Mouse (Mus musculus): Measurements from ENCODE around the gene Cx3cl1.

Cx3cl1 gene

DNA sequence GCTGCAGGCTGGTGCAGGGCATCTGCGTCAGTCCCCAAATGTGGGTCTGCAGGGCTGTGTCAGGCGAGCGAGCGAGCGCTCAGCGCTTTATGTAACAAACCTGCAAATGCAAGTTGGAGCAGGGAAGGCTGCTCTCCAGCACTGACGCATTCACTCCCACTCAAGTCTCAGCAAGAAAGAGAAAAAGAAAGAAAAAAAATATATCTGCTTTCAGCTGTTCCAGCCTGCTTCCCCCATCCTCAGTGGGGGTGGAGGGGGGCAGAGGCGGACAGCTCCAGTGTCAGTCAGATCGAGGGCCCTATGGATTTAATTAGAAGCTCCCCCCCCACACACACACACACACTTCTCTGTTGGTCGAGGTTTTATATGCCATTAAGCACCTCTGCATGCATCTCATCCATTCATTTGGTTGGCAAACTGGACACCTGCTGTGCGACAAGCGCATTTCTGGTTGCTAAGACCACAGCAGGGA, 1.9 kb downstream of the Cx3cl1 start:
- DNase-seq (ENCODE audit: low read depth, low spot score) = no peak

DNA sequence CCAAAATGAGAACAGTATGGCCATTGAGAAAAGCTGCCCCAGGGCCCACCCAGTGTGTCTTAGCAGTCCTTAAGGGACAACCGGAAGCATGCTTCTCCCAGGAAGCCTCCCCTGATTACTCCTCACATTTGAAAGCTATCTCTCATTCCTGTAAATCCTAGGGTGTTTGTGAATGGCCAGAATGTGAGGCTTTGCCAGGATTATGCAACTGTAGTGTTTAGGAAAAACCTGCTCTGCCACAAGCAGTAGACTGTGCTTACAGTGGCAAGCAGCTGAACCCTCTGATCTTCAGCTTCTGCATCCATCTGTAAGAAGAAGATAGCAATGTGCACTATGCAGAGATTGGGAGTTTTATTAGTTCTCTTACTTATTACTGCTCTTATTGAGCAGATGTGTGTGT, 2.8 kb downstream of the Cx3cl1 start:
- no peak for DNase-seq (ENCODE audit: low read depth, low spot score)

DNA sequence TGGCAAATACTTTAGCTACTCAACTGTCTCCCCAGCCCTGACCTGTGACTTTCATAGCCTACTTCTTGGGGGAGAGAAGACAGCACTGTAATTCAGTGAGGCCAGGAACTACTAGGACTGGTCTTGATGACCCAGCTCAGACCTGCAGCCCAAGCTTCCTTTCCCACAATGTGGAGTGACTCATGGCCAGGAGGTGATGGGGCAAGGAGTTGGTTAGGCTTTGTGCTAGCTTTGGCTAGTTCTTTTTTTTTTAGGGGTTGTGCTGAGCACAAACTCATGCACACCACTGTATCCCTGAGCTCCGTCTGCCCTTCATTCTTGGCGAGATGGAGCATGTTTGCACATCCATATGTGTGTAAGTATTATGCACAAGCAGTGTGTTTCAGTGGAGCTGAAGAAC, 4.5 kb downstream of the Cx3cl1 start:
- no peak for DNase-seq (ENCODE audit: low read depth, low spot score)

DNA sequence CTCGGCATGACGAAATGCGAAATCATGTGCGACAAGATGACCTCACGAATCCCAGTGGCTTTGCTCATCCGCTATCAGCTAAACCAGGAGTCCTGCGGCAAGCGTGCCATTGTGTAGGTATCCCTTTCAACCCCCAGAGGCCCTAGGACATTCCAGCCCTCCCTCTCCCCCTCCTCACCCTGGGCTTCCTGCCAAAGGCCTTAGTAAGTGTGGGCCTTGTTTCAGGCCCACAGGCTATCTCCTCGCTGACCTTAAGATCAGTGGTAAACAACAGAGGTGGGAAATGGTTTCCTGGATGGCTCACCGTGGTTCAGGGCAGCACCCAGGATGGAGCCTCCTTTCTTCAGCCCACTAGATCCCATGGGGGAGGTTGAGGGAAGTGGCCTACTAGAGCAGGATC, 6.2 kb downstream of the Cx3cl1 start:
- DNase-seq (ENCODE audit: low read depth, low spot score) = peak; percentile 30

DNA sequence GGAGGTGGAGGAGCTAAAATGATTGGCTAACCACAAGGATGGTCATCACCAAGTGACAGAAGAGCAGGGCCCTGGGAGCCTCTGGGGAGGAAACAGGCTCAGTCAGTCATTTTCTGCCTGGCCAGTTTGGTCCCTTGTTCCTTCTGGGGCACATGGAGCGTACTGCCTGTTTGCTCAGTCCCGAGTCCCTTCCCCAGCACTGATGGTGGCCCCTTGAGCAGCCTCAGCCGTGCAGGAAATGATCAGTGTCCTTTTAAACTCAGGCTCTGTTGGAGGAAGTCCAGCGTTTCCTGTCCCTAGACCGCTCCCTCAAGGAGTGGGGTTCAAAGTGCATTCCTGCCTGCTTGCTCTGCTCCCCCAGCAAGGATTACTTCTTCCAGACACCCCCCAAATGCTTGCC, 6.7 kb downstream of the Cx3cl1 start:
- no peak for DNase-seq (ENCODE audit: low read depth, low spot score)

DNA sequence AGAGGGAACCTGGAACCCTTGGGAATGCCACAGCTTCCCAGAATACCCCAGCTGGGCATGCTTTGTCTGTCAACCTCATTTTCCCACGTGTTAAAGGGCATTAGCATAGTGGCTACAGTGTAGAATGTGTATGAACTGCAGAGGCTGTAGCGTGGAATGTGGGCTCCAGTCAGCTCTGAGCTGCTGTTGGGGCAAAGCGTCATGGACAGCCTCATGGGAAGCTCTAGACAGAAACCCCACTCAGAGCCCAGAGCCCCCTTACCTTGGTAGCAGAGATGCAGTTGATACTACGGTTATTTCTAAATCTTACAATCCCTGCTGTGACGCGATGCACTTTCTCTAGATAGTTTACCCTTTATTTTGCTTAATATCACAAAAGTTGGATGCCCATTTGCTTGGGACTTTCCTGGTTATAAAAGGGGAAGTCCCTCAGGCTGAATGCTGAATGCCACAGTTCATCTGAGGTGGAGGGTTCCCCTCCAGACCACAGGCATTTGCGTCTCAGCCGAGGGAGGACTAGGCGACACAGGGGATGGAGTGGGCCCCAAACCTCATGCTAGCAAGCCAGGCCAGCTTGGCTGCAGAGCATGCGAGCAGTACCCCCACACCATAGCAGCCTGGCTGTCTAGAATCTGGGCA, 7.2 kb downstream of the Cx3cl1 start:
- peak; percentile 21 for DNase-seq (ENCODE audit: low read depth, low spot score)

DNA sequence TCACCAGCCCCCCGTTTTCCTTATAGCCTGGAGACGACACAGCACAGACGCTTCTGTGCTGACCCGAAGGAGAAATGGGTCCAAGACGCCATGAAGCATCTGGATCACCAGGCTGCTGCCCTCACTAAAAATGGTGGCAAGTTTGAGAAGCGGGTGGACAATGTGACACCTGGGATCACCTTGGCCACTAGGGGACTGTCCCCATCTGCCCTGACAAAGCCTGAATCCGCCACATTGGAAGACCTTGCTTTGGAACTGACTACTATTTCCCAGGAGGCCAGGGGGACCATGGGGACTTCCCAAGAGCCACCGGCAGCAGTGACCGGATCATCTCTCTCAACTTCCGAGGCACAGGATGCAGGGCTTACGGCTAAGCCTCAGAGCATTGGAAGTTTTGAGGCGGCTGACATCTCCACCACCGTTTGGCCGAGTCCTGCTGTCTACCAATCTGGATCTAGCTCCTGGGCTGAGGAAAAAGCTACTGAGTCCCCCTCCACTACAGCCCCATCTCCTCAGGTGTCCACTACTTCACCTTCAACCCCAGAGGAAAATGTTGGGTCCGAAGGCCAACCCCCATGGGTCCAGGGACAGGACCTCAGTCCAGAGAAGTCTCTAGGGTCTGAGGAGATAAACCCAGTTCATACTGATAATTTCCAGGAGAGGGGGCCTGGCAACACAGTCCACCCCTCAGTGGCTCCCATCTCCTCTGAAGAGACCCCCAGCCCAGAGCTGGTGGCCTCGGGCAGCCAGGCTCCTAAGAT, 7.9 kb downstream of the Cx3cl1 start:
- DNase-seq (ENCODE audit: low read depth, low spot score) = no peak

DNA sequence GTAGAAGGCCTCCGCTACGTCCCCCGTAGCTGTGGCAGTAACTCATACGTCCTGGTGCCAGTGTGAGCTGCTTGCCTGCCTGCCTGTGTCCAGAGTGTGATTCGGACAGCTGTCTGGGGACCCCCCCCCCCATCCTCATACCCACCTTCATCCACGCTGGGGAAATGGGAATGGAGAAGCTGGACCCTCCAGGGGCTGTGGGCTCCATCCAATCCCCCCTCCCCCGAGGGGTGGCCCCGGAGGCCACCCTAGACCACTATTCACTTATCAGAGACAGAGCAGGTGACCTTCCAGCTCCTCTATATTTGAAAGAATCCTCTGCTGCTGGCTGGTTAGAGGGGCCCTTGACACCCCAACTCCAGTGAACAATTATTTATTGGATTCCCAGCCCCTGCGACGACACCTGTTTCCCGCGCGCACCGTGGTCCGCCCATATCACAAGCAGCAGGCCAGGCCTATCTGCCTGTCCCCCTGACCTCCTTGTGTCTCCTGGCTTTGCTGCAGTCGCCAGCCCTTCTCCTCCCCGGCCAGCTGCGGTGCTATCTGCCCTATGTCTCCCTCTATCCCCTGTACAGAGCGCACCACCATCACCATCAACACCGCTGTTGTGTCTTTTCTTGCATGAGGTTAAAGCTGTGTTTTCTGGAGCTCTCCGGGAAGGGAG, 8.8 kb downstream of the Cx3cl1 start:
- DNase-seq (ENCODE audit: low read depth, low spot score) = no peak

DNA sequence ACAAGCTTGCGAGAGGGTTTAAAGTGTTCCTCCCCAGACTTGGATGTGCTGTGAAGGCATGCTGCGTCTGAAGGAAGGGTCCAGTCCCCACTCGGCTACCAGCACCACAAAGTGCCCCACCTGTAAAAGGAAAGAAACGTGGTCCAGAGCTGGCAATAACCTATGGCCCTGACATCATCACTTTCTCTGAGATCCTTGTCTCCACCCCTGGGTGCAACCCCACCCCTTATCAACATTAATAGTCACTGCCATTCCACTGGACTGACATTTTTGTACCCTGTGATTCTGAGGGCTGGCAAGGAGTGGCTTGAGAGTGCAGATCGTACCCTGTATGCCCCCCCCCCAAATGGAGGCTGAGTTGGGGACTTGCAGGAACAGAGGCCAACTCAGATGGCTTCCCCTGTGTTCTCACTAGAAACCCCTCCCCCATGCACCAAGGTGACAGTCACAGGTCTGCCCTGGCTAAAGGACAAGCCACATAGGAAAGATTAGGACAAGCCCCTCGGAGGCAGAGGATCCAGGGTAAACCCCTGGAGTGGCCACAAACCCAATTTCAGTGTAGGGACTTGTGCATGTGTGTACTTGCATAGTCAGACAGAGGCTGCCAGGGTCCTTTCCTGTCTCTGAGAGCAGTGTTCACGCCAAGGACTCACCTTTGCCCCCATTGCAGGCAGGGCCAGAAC, 9.5 kb downstream of the Cx3cl1 start:
- DNase-seq (ENCODE audit: low read depth, low spot score) = no peak

DNA sequence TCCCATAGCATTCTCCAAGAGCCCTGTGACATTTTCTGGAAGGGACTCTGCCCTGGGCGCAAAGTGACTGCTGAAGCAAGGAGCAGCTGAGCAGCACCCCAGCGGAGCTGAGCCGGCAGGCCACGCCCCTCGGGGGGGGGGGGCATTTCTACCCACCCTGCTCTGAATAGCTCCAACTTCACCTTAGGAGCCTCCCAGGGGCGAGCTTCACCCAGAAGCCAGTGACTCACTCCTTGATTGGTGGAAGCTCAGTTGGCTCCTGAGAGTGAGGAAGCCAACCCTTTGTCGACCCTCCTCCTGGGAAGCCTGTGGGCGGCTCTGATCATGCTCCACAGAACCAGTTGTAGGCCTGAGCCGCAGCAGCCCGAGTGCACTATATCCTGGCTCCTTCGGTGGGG, 10.0 kb downstream of the Cx3cl1 start:
- DNase-seq (ENCODE audit: low read depth, low spot score) = no peak

DNA sequence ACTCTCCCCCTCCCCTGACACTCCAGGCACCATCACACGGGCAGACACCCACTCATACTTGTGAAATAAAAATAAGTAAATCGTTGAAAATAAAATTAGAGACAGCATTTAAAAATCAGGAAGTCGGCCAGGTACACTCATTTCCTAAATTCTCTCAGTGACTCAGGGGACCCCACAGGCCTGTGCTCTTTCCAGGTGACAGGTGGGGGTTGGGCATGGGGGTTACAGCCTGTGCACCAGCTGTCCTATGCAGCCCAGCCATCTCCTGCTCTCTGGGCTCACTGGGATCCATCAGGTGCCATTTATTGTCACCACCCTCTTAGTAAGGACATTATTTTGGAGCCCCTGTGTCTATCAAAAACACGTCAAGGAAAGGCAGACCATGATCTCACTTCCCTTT, 12.1 kb downstream of the Cx3cl1 start:
- no peak for DNase-seq (ENCODE audit: low read depth, low spot score)

DNA sequence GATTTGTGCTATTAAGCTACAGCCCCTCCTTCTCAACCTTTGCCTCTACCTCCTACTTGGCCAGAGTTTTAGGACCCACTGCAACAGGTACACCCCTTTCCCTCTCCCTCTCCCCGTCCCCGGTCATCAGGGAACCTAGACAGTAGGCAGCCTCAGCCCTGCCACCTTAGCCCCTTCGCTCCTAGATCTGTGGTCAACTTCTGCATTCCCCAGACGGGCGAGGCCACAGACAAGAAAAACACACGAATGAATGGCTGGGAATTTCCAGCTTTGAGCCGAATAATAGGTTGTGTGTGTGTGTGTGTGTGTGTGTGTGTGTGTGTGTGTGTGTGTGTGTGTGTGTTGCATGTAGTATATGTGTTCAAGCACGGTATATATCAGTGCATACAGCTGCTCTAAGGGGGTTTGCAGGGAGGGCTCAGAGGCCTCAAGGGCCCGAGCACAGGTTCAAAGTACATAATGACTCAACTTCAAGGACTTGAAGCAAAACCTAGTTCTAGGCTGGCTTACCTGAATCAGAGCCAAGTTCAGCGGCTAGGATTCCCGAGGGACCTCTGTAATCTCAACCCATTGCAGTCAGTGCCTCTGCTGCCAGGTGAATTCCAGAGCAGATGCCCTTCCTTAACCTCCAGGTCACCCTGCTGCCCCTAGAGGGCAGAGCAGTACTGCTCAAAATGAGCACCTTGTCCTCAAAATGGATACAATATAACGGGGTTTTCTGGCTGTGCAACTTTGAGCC, 13.6 kb downstream of the Cx3cl1 start:
- DNase-seq (ENCODE audit: low read depth, low spot score) = no peak

DNA sequence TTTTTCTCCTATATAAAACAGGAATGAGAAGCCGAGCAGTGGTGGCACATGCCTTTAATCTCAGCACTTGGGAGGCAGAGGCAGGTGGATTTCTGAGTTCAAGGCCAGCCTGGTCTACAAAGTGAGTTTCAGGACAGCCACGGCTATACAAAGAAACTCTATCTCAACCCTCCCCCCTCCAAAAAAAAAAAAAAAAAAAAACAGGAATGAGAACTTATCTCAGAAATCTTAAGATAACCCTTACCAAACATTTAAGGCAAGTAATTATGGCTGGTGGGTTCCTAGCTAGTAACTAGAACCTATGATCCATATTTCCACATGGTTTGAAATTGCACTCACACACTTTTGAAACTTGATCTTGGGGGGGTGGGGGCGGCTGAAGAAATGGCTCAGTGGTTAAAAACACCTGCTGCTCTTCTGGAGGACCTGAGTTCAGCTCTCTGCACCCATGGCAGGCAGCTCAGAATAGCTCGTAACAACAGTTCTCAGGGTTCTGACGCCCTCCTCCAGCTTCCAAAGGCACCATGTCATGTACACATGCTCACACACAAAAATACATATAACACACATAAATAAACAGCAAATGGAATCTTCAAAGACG, 14.3 kb downstream of the Cx3cl1 start:
- no peak for DNase-seq (ENCODE audit: low read depth, low spot score)

DNA sequence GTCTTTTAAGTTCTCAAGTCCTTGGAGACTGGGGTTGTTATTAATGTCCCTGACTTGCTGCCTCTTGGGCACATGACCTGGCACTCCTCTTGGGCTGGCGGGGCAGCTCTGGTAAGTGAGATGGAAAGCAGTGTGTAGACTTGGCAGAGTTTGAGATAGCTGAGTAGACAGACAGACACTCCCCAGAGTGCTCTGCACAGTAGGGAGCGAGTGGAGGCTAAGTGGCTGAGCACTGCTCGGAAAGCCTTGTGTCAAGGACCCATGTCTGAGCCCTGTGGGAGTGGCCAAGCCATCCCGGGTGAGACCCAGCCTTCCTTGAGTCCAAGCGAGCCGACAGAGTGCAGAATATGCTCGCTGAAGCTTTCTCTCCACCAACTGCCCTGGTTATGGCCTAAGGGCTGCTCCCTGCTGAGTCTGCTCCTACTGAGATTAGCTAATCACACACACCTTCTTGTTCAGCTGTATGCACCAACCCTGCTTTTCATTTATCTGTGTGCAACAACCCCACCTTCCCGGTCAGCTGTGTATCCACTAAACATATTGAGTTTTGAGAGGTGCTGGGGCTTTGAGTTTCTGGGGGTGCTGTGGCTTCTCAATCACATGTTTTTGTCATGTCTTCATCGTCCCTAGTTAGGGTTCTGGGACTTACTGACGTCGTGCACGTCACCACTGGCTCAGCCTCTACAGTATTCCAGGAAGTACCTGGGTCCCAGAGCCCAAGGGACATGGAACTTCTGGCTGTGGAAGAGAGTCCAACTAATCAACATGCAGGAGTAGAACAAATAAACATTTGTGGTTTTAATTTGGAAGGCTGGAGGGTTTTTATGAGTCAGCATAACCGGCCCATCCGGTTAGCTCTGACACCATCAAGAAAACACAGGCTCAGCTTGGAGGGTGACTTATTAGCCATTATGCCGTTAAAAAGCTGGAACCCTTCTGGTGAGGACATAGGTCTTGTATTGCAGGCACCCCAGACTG, 16.0 kb downstream of the Cx3cl1 start:
- DNase-seq (ENCODE audit: low read depth, low spot score) = no peak

DNA sequence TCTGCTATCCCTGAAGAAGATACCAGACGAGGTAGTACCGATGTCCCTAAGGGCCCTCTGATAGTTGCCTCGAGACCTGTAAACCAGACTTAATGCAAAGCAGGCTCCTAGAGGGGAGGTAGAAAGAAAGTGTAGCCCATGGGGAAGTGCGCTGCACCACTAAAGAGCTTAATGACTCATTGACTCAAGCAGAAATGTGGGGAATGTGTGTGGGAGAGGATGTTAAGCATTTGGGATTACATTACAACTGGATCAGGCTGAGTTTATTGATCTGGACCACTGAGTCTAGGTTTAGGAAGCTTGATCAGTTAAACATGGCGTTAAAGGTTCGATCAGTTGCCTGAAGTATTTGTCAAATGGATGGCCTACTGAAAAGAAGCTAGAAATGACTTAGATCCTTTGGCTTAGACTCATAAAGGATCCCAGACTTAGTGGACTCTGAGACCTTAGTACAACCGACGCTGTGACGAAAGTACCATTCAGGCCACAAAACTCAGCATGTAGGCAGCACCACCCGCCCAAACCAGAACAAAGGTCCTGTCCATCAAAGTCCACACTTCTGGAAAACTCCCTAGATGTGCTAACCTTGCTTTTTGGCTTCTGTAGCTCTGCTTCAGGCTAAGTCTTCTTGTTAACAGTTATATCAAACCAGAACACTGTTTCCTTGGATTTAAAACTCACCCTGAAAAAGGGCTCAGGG, 17.6 kb downstream of the Cx3cl1 start:
- DNase-seq (ENCODE audit: low read depth, low spot score) = no peak

DNA sequence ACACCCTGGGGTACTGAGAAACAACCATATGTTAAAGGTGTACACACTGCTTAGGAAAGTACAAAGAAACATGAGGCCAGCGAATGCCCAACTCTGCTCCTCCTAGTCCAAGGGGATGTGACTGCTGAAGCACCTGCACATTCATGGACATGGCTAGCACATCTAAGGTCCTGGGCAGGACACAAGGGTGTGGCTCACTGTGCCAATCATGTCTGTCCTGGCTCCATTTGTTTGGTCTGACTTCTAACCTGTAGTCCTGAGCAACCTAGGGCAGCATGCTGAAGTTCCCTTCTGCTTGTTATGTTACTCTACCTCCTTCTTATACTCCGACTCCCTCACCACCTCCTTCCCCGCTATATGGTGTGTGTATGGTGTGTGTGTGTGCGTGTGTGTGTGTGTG, 22.6 kb downstream of the Cx3cl1 start:
- DNase-seq (ENCODE audit: low read depth, low spot score) = no peak

DNA sequence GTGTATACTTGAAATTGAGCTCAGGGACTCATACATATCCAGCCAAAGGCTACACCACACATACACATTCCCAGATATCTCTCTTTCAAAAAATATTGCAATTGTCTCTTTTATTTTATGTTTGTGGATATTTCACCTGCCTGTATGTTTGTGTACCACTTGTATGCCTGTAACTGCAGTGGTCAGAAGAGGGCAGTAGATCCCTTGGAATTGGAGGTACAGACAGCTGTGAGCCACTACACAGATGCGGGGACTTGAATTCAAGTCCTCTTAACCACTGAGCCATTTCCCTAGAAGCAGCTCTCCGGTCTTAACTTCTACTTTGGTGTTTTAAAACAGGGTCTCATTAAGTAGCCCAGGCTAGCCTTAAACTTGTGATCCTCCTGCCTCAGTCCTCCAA, 23.0 kb downstream of the Cx3cl1 start:
- no peak for DNase-seq (ENCODE audit: low read depth, low spot score)

DNA sequence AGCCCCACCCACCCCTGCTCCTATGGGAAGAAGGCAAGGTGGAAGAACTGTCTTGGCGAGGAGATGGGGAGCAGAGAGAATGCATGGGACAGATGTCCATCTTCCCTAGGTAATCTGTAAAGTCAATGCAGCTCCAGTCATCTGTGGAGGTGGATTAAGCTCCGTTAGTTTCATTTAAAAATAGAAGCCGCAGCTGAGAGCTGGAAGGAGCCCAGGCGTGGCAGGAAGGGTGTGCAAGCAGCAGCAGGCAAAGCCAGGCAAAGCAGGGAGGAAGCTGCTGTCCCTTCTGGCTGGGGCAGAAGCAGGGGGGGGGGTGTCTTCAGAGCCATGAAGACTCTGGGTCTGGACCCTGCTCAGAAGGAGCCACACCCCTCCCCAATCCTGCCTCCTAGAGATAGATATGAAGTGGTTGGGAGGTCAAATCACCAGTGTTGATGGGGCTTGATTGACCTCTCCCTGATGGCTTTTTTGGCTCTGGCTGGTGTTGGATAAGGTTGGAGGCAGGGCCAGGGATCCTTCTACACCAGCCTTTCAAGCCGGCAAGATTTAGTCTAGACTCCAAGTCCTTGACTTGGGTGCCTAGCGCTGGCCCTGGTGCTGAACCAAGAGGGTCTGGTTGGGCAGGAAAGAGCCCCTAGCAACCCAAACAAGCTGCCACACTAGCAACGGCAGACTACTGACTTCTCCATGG, 28.6 kb downstream of the Cx3cl1 start:
- DNase-seq (ENCODE audit: low read depth, low spot score) = peak; percentile 71

All from mesoderm, embryonic 11.5 days (tissue).